12 mouse cellular contexts compared by ENCODE assay signal in the genomic region with DNA sequence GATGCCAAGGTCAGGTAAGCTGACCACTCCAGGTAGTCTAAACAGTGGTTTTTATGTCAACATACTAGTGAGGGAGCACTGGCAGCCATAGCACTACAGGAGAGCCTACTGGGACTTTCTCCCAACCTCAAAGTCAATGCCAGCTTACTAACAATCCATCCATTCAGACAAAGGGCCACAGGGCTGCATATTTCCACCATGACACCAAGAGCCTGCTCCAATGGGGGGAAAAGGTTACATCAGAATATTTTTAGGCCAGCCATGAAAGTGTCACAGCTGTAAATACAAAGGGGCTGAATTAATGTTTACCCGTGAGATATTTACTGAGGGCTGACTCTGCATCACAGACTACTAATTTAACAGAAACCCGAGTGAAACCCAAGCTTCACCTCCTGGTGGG.
"Had no signal": no experiment of that assay in that cellular context is flagged by ENCODE, and none has a peak within 500 bp of the region (broad histone marks: within the 10 kb centered on the region; RNA-seq: fewer than 3 reads in every experiment).

No protein-coding gene starts in this region.

- H3K4me3 ChIP-seq: limb, embryonic 12.5 days; liver, embryonic 13.5 days; midbrain, embryonic 12.5 days; neural tube, embryonic 13.5 days; stomach, embryonic 15.5 days had no signal

- DNase-seq: kidney, postnatal 25 days; liver; liver, embryonic 13.5 days; lung, adult 18-20 months; right cerebral cortex, postnatal 14 days; thymus, adult 2 months; thymus, postnatal 25 days had no signal

- H3K27ac ChIP-seq: limb, embryonic 12.5 days; liver, embryonic 13.5 days; midbrain, embryonic 12.5 days; neural tube, embryonic 13.5 days; stomach, embryonic 15.5 days had no signal

- H3K27me3 ChIP-seq: limb, embryonic 12.5 days; liver, embryonic 13.5 days; midbrain, embryonic 12.5 days; neural tube, embryonic 13.5 days; stomach, embryonic 15.5 days had no signal

- H3K4me2 ChIP-seq: limb, embryonic 12.5 days; liver, embryonic 13.5 days; midbrain, embryonic 12.5 days; neural tube, embryonic 13.5 days; stomach, embryonic 15.5 days had no signal

- H3K9ac ChIP-seq: limb, embryonic 12.5 days; liver, embryonic 13.5 days; midbrain, embryonic 12.5 days; neural tube, embryonic 13.5 days; stomach, embryonic 15.5 days had no signal

- H3K4me1 ChIP-seq: limb, embryonic 12.5 days; liver, embryonic 13.5 days; midbrain, embryonic 12.5 days; neural tube, embryonic 13.5 days; stomach, embryonic 15.5 days had no signal

- ATAC-seq: midbrain, embryonic 16.5 days had no signal

- H3K36me3 ChIP-seq: limb, embryonic 12.5 days; liver, embryonic 13.5 days; midbrain, embryonic 12.5 days; neural tube, embryonic 13.5 days; stomach, embryonic 15.5 days had no signal

- H3K9me3 ChIP-seq: limb, embryonic 12.5 days; liver, embryonic 13.5 days; midbrain, embryonic 12.5 days; neural tube, embryonic 13.5 days; stomach, embryonic 15.5 days had no signal
